In genomic region chr16:34812165-34812564, GRCm38 (mm10) we compare ENCODE assay signal across 13 mouse cellular contexts.
"Had no signal": no experiment of that assay in that cellular context is flagged by ENCODE, and none has a peak within 500 bp of the region (broad histone marks: within the 10 kb centered on the region; RNA-seq: fewer than 3 reads in every experiment).

No protein-coding gene starts in this region.

- H3K36me3 ChIP-seq: limb, embryonic 13.5 days; lung, embryonic 15.5 days; neural tube, embryonic 15.5 days had no signal

- H3K27me3 ChIP-seq: lung, embryonic 15.5 days; neural tube, embryonic 15.5 days had no signal

- H3K4me3 ChIP-seq: limb, embryonic 13.5 days; lung, embryonic 15.5 days; midbrain, embryonic 10.5 days; myocyte; neural tube, embryonic 15.5 days had no signal

- H3K9ac ChIP-seq: limb, embryonic 13.5 days; lung, embryonic 15.5 days; neural tube, embryonic 15.5 days had no signal

- DNase-seq: kidney, adult 11 months; kidney, postnatal 14 days; left cerebral cortex, postnatal 4 days; midbrain, embryonic 14.5 days; right cerebral cortex, adult 18-20 months; right cerebral cortex, postnatal 25 days; thymus, postnatal 4 days had no signal

- H3K9me3 ChIP-seq: limb, embryonic 13.5 days; lung, embryonic 15.5 days; midbrain, embryonic 10.5 days; neural tube, embryonic 15.5 days had no signal

- H3K4me2 ChIP-seq: limb, embryonic 13.5 days; liver, embryonic 11.5 days; lung, embryonic 15.5 days; neural tube, embryonic 15.5 days had no signal

- H3K27ac ChIP-seq: limb, embryonic 13.5 days; lung, embryonic 15.5 days; midbrain, embryonic 10.5 days; neural tube, embryonic 15.5 days had no signal
